Mouse (Mus musculus) brain, embryonic 14.5 days (tissue): Measurements from ENCODE around the gene Rab4b.

Source experiments
- CTCF ChIP-seq: fragments of 200-500 bp; IDR thresholded peaks from 2 replicates; pipeline ENCODE4 v1.5.1; 2012; ENCODE audit warnings: inconsistent platforms, mild to moderate bottlenecking, moderate library complexity, borderline replicate concordance; ENCODE audit not compliant: insufficient read depth, insufficient read length; ENCODE audit errors: extremely low read depth
- POLR2A ChIP-seq: fragments of 200-500 bp; IDR thresholded peaks from 2 replicates; pipeline ENCODE4 v1.6.1; 2012; ENCODE audit warnings: mild to moderate bottlenecking, inconsistent platforms, borderline replicate concordance; ENCODE audit not compliant: poor library complexity, insufficient read depth, insufficient read length, severe bottlenecking; ENCODE audit errors: extremely low read depth

DNA sequence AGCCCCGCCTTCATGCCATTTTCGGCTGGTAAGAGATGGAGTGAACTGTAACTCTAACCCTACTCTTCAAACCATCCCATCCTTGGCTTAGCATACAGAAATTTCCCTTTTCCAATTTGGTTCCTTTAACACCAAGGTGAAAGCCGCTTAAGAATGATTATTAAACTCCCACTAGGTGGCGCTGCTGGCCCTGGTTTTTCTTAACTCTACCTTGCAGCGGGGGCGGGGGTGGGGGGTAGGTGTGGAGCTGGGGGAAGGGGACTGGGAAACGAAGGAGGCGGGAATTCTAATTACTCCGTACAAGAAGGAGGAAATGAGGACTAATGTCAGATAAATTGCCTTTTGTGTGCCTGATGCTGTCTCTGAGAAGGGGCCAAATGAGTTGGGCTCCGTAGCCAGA is 46.1 kb downstream of the Rab4b start:
- TF ChIP-seq POLR2A (no peak), CTCF (peak; percentile 53; the same call in 1 of the 2 replicates)
